Mouse (Mus musculus) ES-Bruce4 (cell line): ENCODE measurements around the gene Kif7.

Source experiments
- CTCF ChIP-seq: IDR thresholded peaks from one replicate; pipeline ENCODE4 v1.8.1; 2011; ENCODE audit warnings: low read depth, low read length
- POLR2A ChIP-seq: IDR thresholded peaks from one replicate; pipeline ENCODE4 v1.8.1; 2011; ENCODE audit warnings: low read length; ENCODE audit not compliant: insufficient read depth

DNA sequence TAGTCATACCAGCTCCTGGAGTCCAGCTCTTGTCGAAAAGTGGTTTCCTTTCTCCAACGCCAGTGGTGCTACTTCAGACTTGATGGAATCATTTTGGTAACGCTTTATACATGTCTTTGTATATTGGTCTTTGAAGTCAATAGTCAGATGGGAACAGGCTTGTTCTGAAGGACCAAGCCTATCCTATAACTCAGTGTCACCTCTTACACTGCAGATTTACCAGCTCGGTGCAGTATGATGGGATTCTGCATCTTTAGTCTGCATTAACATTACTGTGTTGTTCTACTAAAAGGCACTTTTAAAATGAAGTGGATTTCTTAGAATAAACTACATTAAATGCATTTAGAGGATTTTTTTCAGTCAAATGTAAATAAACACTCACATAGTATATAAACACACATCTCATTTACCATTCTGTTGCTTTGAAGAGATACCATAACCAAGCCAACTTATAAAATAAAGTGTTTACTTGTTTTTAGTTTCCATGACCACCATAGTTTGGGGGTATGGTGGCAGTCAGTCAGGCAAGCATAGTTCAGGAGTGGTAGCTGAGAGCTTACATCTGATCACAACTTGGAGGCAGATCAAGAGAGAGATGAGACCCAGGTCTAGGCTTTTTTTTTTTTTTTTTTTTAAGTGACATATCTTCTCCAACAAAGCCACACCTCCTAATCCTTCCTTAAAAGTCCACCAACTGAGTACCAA, 44.5 kb downstream of the Kif7 start:
- TF ChIP-seq POLR2A (no peak), CTCF (no peak)
